Mouse (Mus musculus) activated CD4-positive, CD25-positive, alpha-beta regulatory T cell, adult 9 weeks (primary cell): ENCODE results near the gene Zdhhc9. TPM values are rescaled to one million over a fixed set of nuclear protein-coding genes. Genes with fewer than 3 reads are reported as not detected.

Experiments
- polyA plus RNA-seq: library from polyadenylated mRNA; unstranded; fragments of 100-300 nt; shearing (Covaris generic); gene quantifications from one replicate; pipeline ENCODE4 v1.2.1, GENCODE M21; 2017

The Zdhhc9 gene
- 26.2 TPM for polyA plus RNA-seq

GRCm38 (mm10) chrX:48208519-48209185 is at the start of gene Zdhhc9:
Gene Zdhhc9, minus strand, starts transcription at chrX:48208878.

GRCm38 (mm10) chrX:48256468-48257007 is 47.9 kb upstream of the Zdhhc9 start, which contains the start of gene Utp14a:
Gene Utp14a, plus strand, starts transcription at chrX:48256862.

GRCm38 (mm10) chrX:48146262-48146661 is 62.4 kb downstream of the Zdhhc9 start, which contains the start of gene Sash3:
Gene Sash3, plus strand, starts transcription at chrX:48146436.

Other genes starting within 250 kb of the Zdhhc9 start
- 0.17 TPM for gene Apln, start 174.0 kb downstream of the Zdhhc9 start, polyA plus RNA-seq
- gene Xpnpep2, start 100.2 kb downstream of the Zdhhc9 start, polyA plus RNA-seq, result 0.42 TPM
- 503 TPM for gene Sash3, start 62.4 kb downstream of the Zdhhc9 start, polyA plus RNA-seq
- 26.9 TPM for gene Utp14a, start 48.0 kb upstream of the Zdhhc9 start, polyA plus RNA-seq
- gene Bcorl1, start 132.5 kb upstream of the Zdhhc9 start, polyA plus RNA-seq, result 2.8 TPM